Mouse (Mus musculus) C2C12 (cell line): ENCODE measurements around the gene Pawr.

Source experiments
- CEBPB ChIP-seq: IDR thresholded peaks from one replicate; pipeline ENCODE4 v1.6.1; 2011; ENCODE audit warnings: low read depth, mild to moderate bottlenecking, control low read depth, moderate library complexity
- CTCF ChIP-seq: IDR thresholded peaks from one replicate; pipeline ENCODE4 v1.5.1; 2011; ENCODE audit not compliant: control insufficient read depth, insufficient read depth, insufficient read length
- FOSL1 ChIP-seq: IDR thresholded peaks from one replicate; pipeline ENCODE4 v1.8.0; 2011; ENCODE audit warnings: mild to moderate bottlenecking, low read length; ENCODE audit not compliant: poor library complexity, insufficient read depth, severe bottlenecking
- MAX ChIP-seq: IDR thresholded peaks from one replicate; pipeline ENCODE4 v1.6.1; 2011; ENCODE audit warnings: mild to moderate bottlenecking, control low read depth
- MYOD1 ChIP-seq: IDR thresholded peaks from one replicate; pipeline ENCODE4 v1.6.1; 2011; ENCODE audit warnings: low read depth; ENCODE audit not compliant: control insufficient read depth, insufficient read length
- MYOG ChIP-seq: IDR thresholded peaks from one replicate; pipeline ENCODE4 v1.6.1; 2011; ENCODE audit not compliant: control insufficient read depth, insufficient read length; ENCODE audit errors: extremely low read depth
- USF1 ChIP-seq: IDR thresholded peaks from one replicate; pipeline ENCODE4 v1.6.1; 2011; ENCODE audit warnings: low read depth, mild to moderate bottlenecking, control low read depth, moderate library complexity

- TF ChIP-seq CTCF (no peak), MYOG (no peak), USF1 (no peak), MYOD1 (no peak), FOSL1 (no peak), MAX (no peak), CEBPB (no peak)
These were observed 120.5 kb downstream of the Pawr start for GRCm38 (mm10) chr10:108452421-108452820.
